Mouse (Mus musculus) heart, embryonic 12.5 days (tissue): Measurements from ENCODE around the gene Ptpru. TPM values are rescaled to one million over a fixed set of nuclear protein-coding genes. Genes with fewer than 3 reads are reported as not detected.

Experiments
- ATAC-seq: fragments of 200-750 bp; cut with Nextera tagmentation; 2 replicates; pipeline ENCODE4 v1.8.0; 2017; ENCODE audit warnings: moderate TSS enrichment, moderate library complexity; ENCODE audit not compliant: insufficient number of reproducible peaks, low FRiP score
- H3K27ac ChIP-seq: fragments of 300-500 bp; sonication (generic); 2 replicates; pipeline ENCODE4 v1.5.1; 2016; ENCODE audit warnings: mild to moderate bottlenecking, moderate library complexity; ENCODE audit not compliant: poor library complexity, severe bottlenecking
- H3K27me3 ChIP-seq: fragments of 300-500 bp; sonication (generic); replicated peaks from 2 replicates; pipeline ENCODE4 v1.6.1; 2016; ENCODE audit warnings: mild to moderate bottlenecking, moderate library complexity
- H3K36me3 ChIP-seq: fragments of 300-500 bp; sonication (generic); 2 replicates; pipeline ENCODE4 v1.6.1; 2016; ENCODE audit warnings: mild to moderate bottlenecking, moderate library complexity
- H3K4me1 ChIP-seq: fragments of 300-500 bp; sonication (generic); replicated peaks from 2 replicates; pipeline ENCODE4 v1.6.1; 2016; ENCODE audit warnings: mild to moderate bottlenecking
- H3K4me2 ChIP-seq: fragments of 300-500 bp; sonication (generic); 2 replicates; pipeline ENCODE4 v1.6.1; 2016; ENCODE audit warnings: mild to moderate bottlenecking, moderate library complexity
- H3K4me3 ChIP-seq: fragments of 300-500 bp; sonication (generic); 2 replicates; pipeline ENCODE4 v1.5.1; 2016; ENCODE audit warnings: mild to moderate bottlenecking
- H3K9ac ChIP-seq: fragments of 300-500 bp; sonication (generic); 2 replicates; pipeline ENCODE4 v1.6.1; 2016; ENCODE audit warnings: mild to moderate bottlenecking, moderate library complexity
- H3K9me3 ChIP-seq: fragments of 300-500 bp; sonication (generic); replicated peaks from 2 replicates; pipeline ENCODE4 v1.6.1; 2016; ENCODE audit warnings: mild to moderate bottlenecking, moderate library complexity
- WGBS: fragments of 180-500 bp; shearing (Covaris S2); methylation state at CpG from one replicate; pipeline ENCODE4 v1.1.7; 2016; 5-methylcytosine and 5-hydroxymethylcytosine counted together
- polyA plus RNA-seq: library from polyadenylated mRNA; unstranded; fragments of >200 nt; fragmentation: Nextera tagmentation; extraction: Ambion mirVana; gene quantifications from 2 replicates; pipeline ENCODE4 v1.2.1, GENCODE M21; 2016

Gene Ptpru
- polyA plus RNA-seq, 1 experiment from 2014 or later = 1.8 TPM

GRCm38 (mm10) chr4:131784034-131784433, 54.1 kb downstream of the Ptpru start:
- Histone ChIP-seq H3K27me3 (0 out of 2 replicates have a peak, but pooled peaks cover 13% of the 10 kb centered on the region), H3K9me3 (no peaks in the 10 kb centered on the region), H3K4me1 (peaks cover 20% of the 10 kb centered on the region), H3K36me3 (no peaks in the 10 kb centered on the region), H3K9ac (no peak overlapping the region), H3K4me2 (no peak overlapping the region), H3K4me3 (no peak overlapping the region), H3K27ac (no peak overlapping the region)
- no peak for ATAC-seq
- 12% methylated on average over 9 of the region's 9 CpGs for WGBS

- Histone ChIP-seq H3K4me3 (no peak overlapping the region), H3K9me3 (no peaks in the 10 kb centered on the region), H3K27ac (no peak overlapping the region), H3K36me3 (no peaks in the 10 kb centered on the region), H3K27me3 (0 out of 2 replicates have a peak, but pooled peaks cover 8% of the 10 kb centered on the region), H3K4me2 (no peak overlapping the region), H3K9ac (no peak overlapping the region), H3K4me1 (peaks cover 20% of the 10 kb centered on the region)
- WGBS = 39% methylated on average over 3 of the region's 3 CpGs
- no peak for ATAC-seq
Observed at GRCm38 (mm10) chr4:131781023-131781422, 57.1 kb downstream of the Ptpru start.

GRCm38 (mm10) chr4:131778616-131779275, 59.3 kb downstream of the Ptpru start:
- no peak for ATAC-seq
- no peaks in the 10 kb centered on the region for H3K9me3 ChIP-seq
- H3K4me2 ChIP-seq = no peak overlapping the region
- H3K9ac ChIP-seq = no peak overlapping the region
- no peaks in the 10 kb centered on the region for H3K36me3 ChIP-seq
- no peak overlapping the region for H3K4me3 ChIP-seq
- WGBS = 79% methylated on average over 14 of the region's 14 CpGs
- peaks cover 20% of the 10 kb centered on the region for H3K4me1 ChIP-seq
- no peak overlapping the region for H3K27ac ChIP-seq
- no peaks in the 10 kb centered on the region for H3K27me3 ChIP-seq

GRCm38 (mm10) chr4:131771384-131771783, 66.7 kb downstream of the Ptpru start:
- no peak overlapping the region for H3K27ac ChIP-seq
- 0 out of 2 replicates have a peak, but pooled peaks cover 8% of the 10 kb centered on the region for H3K9me3 ChIP-seq
- no peak overlapping the region for H3K9ac ChIP-seq
- 68% methylated on average over 11 of the region's 11 CpGs for WGBS
- H3K4me2 ChIP-seq = no peak overlapping the region
- ATAC-seq = no peak
- no peak overlapping the region for H3K4me3 ChIP-seq
- no peaks in the 10 kb centered on the region for H3K4me1 ChIP-seq
- H3K27me3 ChIP-seq = 0 out of 2 replicates have a peak, but pooled peaks cover 3% of the 10 kb centered on the region
- no peaks in the 10 kb centered on the region for H3K36me3 ChIP-seq

GRCm38 (mm10) chr4:131763911-131764310, 74.2 kb downstream of the Ptpru start:
- Histone ChIP-seq H3K9me3 (0 out of 2 replicates have a peak, but pooled peaks cover 8% of the 10 kb centered on the region), H3K4me1 (no peaks in the 10 kb centered on the region), H3K4me2 (no peak overlapping the region), H3K27ac (no peak overlapping the region), H3K36me3 (no peaks in the 10 kb centered on the region), H3K9ac (no peak overlapping the region), H3K4me3 (no peak overlapping the region), H3K27me3 (no peaks in the 10 kb centered on the region)
- 86% methylated on average over 7 of the region's 7 CpGs for WGBS
- ATAC-seq = no peak

GRCm38 (mm10) chr4:131763479-131763878, 74.6 kb downstream of the Ptpru start:
- H3K9ac ChIP-seq = no peak overlapping the region
- no peak overlapping the region for H3K4me3 ChIP-seq
- no peak overlapping the region for H3K27ac ChIP-seq
- H3K4me2 ChIP-seq = no peak overlapping the region
- no peaks in the 10 kb centered on the region for H3K4me1 ChIP-seq
- ATAC-seq = no peak
- H3K27me3 ChIP-seq = no peaks in the 10 kb centered on the region
- no peaks in the 10 kb centered on the region for H3K36me3 ChIP-seq
- 0 out of 2 replicates have a peak, but pooled peaks cover 8% of the 10 kb centered on the region for H3K9me3 ChIP-seq
- WGBS = 52% methylated on average over 3 of the region's 3 CpGs

- H3K4me1 ChIP-seq = no peaks in the 10 kb centered on the region
- 71% methylated on average over 8 of the region's 8 CpGs for WGBS
- no peak for ATAC-seq
Observed at GRCm38 (mm10) chr4:131762211-131762784, 75.8 kb downstream of the Ptpru start.

GRCm38 (mm10) chr4:131752204-131752837, 85.8 kb downstream of the Ptpru start:
- H3K9me3 ChIP-seq = no peaks in the 10 kb centered on the region
- H3K9ac ChIP-seq = no peak overlapping the region
- H3K27me3 ChIP-seq = peaks cover 23% of the 10 kb centered on the region; the same call in 1 of the 2 replicates
- no peak overlapping the region for H3K4me3 ChIP-seq
- H3K36me3 ChIP-seq = no peaks in the 10 kb centered on the region
- WGBS = 55% methylated on average over 10 of the region's 10 CpGs
- ATAC-seq = no peak
- H3K27ac ChIP-seq = no peak overlapping the region
- H3K4me1 ChIP-seq = no peaks in the 10 kb centered on the region
- H3K4me2 ChIP-seq = no peak overlapping the region

More at GRCm38 (mm10) chr4:131762211-131762784, 75.8 kb downstream of the Ptpru start:
- Histone ChIP-seq H3K27me3 (no peaks in the 10 kb centered on the region), H3K27ac (no peak overlapping the region), H3K9ac (no peak overlapping the region), H3K36me3 (no peaks in the 10 kb centered on the region), H3K9me3 (no peaks in the 10 kb centered on the region), H3K4me3 (no peak overlapping the region), H3K4me2 (no peak overlapping the region)

- no peaks in the 10 kb centered on the region for H3K4me1 ChIP-seq
- ATAC-seq = no peak
Observed at GRCm38 (mm10) chr4:131751561-131751960, 86.5 kb downstream of the Ptpru start.

GRCm38 (mm10) chr4:131749802-131750201, 88.3 kb downstream of the Ptpru start:
- ATAC-seq = no peak
- Histone ChIP-seq H3K36me3 (no peaks in the 10 kb centered on the region), H3K4me2 (no peak overlapping the region), H3K4me3 (no peak overlapping the region), H3K27me3 (peaks cover 23% of the 10 kb centered on the region; the same call in 1 of the 2 replicates), H3K4me1 (no peaks in the 10 kb centered on the region), H3K9ac (no peak overlapping the region), H3K27ac (no peak overlapping the region), H3K9me3 (no peaks in the 10 kb centered on the region)
- WGBS = 74% methylated on average over 6 of the region's 6 CpGs

More at GRCm38 (mm10) chr4:131751561-131751960, 86.5 kb downstream of the Ptpru start:
- no peaks in the 10 kb centered on the region for H3K36me3 ChIP-seq
- no peak overlapping the region for H3K4me2 ChIP-seq
- H3K27me3 ChIP-seq = peaks cover 23% of the 10 kb centered on the region; the same call in 1 of the 2 replicates
- no peak overlapping the region for H3K27ac ChIP-seq
- H3K9me3 ChIP-seq = no peaks in the 10 kb centered on the region
- 72% methylated on average over 7 of the region's 7 CpGs for WGBS
- no peak overlapping the region for H3K4me3 ChIP-seq
- no peak overlapping the region for H3K9ac ChIP-seq

GRCm38 (mm10) chr4:131744685-131745043, 93.4 kb downstream of the Ptpru start:
- H3K36me3 ChIP-seq = no peaks in the 10 kb centered on the region
- no peak for ATAC-seq
- 52% methylated on average over 5 of the region's 5 CpGs for WGBS
- H3K4me2 ChIP-seq = no peak overlapping the region
- H3K27ac ChIP-seq = 0 out of 2 replicates have a peak overlapping the region, but pooled peaks have one; percentile 13
- no peak overlapping the region for H3K9ac ChIP-seq
- no peak overlapping the region for H3K4me3 ChIP-seq
- peaks cover 7% of the 10 kb centered on the region for H3K4me1 ChIP-seq
- no peaks in the 10 kb centered on the region; the same call in 1 of the 2 replicates for H3K27me3 ChIP-seq
- no peaks in the 10 kb centered on the region; the same call in 1 of the 2 replicates for H3K9me3 ChIP-seq
